Mouse (Mus musculus) testis, adult 2 months (tissue): ENCODE data around the gene Ctla4.

Experiments used
- CTCF ChIP-seq: fragments of 200-500 bp; IDR thresholded peaks from 2 replicates; pipeline ENCODE4 v1.5.1; 2012; ENCODE audit warnings: low read depth, mild to moderate bottlenecking, inconsistent platforms, low read length, moderate library complexity; ENCODE audit not compliant: control insufficient read depth, insufficient read depth, insufficient replicate concordance
- POLR2A ChIP-seq: fragments of 200-500 bp; IDR thresholded peaks from 2 replicates; pipeline ENCODE4 v1.6.1; 2012; ENCODE audit warnings: low read depth, mild to moderate bottlenecking, inconsistent platforms, low read length, moderate library complexity; ENCODE audit not compliant: control insufficient read depth

- TF ChIP-seq CTCF: no peak
- TF ChIP-seq POLR2A: no peak
These were observed 33.4 kb upstream of the Ctla4 start for GRCm38 (mm10) chr1:60853330-60853956.
